Mouse (Mus musculus) heart, postnatal 0 days (tissue): ENCODE measurements at regions not wholly inside any gene's neighbourhood (a gene's known extent, or its start where the extent isn't known, plus 50 kb on each side); places are given as distances from the start of the nearest gene placed in this dataset.

Experiments used
- ATAC-seq: fragments of 200-750 bp; cut with Nextera tagmentation; 2 replicates; pipeline ENCODE4 v1.8.0; 2017; ENCODE audit warnings: low read depth, moderate number of reproducible peaks, moderate library complexity; ENCODE audit not compliant: insufficient read depth
- DNase-seq: peaks from one replicate; pipeline ENCODE4 v3.0.0-alpha.2; 2016; ENCODE audit warnings: low spot score
- H3K27ac ChIP-seq: fragments of 300-500 bp; sonication (generic); 2 replicates; pipeline ENCODE4 v1.5.1; 2014; ENCODE audit warnings: low read depth, mild to moderate bottlenecking
- H3K27me3 ChIP-seq: fragments of 300-500 bp; sonication (generic); 2 replicates; pipeline ENCODE4 v1.6.1; 2014; ENCODE audit warnings: low read length, mixed read lengths; ENCODE audit not compliant: control insufficient read depth, insufficient read depth
- H3K36me3 ChIP-seq: fragments of 300-500 bp; sonication (generic); replicated peaks from 2 replicates; pipeline ENCODE4 v1.6.1; 2014; ENCODE audit warnings: low read length, mixed read lengths; ENCODE audit not compliant: control insufficient read depth, insufficient read depth
- H3K4me1 ChIP-seq: fragments of 300-500 bp; sonication (generic); 2 replicates; pipeline ENCODE4 v1.6.1; 2014; ENCODE audit warnings: antibody characterized with exemption; ENCODE audit not compliant: control insufficient read depth, insufficient read depth
- H3K4me2 ChIP-seq: fragments of 300-500 bp; sonication (generic); 2 replicates; pipeline ENCODE4 v1.6.1; 2014; ENCODE audit warnings: low read depth, mild to moderate bottlenecking, low read length, moderate library complexity
- H3K4me3 ChIP-seq: fragments of 300-500 bp; sonication (generic); 2 replicates; pipeline ENCODE4 v1.5.1; 2014; ENCODE audit warnings: low read depth, low read length
- H3K9ac ChIP-seq: fragments of 300-500 bp; sonication (generic); replicated peaks from 2 replicates; pipeline ENCODE4 v1.6.1; 2014; ENCODE audit warnings: low read depth, low read length, mixed read lengths
- H3K9me3 ChIP-seq: fragments of 300-500 bp; sonication (generic); replicated peaks from 2 replicates; pipeline ENCODE4 v1.6.1; 2016; ENCODE audit warnings: low read length; ENCODE audit not compliant: control insufficient read depth
- CTCF ChIP-seq: IDR thresholded peaks from 2 replicates; pipeline ENCODE4 v1.5.1; 2016; ENCODE audit warnings: antibody characterized with exemption, control low read depth, low read depth
- EP300 ChIP-seq: IDR thresholded peaks from 2 replicates; pipeline ENCODE4 v1.6.1; 2016; ENCODE audit warnings: antibody characterized with exemption, low read depth
- WGBS: fragments of 180-500 bp; shearing (Covaris S2); extraction: QIAGEN DNeasy Blood & Tissue Kit; methylation state at CpG from one replicate; pipeline ENCODE4 v1.1.7; 2014; 5-methylcytosine and 5-hydroxymethylcytosine counted together

GRCm38 (mm10) chr3:38207867-38208266 is 276.8 kb downstream of the Ankrd50 start:
- no peak for ATAC-seq
- Histone ChIP-seq H3K27me3 (no peaks in the 10 kb centered on the region), H3K9ac (no peak overlapping the region), H3K4me2 (no peak overlapping the region), H3K4me3 (no peak overlapping the region), H3K9me3 (no peaks in the 10 kb centered on the region), H3K27ac (no peak overlapping the region), H3K36me3 (no peaks in the 10 kb centered on the region), H3K4me1 (no peaks in the 10 kb centered on the region)
- TF ChIP-seq CTCF (no peak), EP300 (no peak)
- DNase-seq, result no peak
- WGBS, result 70% methylated on average over 1 of the region's 1 CpGs

GRCm38 (mm10) chr3:38201861-38202656 is 282.6 kb downstream of the Ankrd50 start:
- Histone ChIP-seq H3K36me3 (no peaks in the 10 kb centered on the region), H3K9ac (no peak overlapping the region), H3K27me3 (no peaks in the 10 kb centered on the region), H3K4me1 (no peaks in the 10 kb centered on the region), H3K27ac (no peak overlapping the region), H3K9me3 (no peaks in the 10 kb centered on the region), H3K4me3 (no peak overlapping the region), H3K4me2 (no peak overlapping the region)
- DNase-seq (peak; percentile 67), ATAC-seq (0 out of 2 replicates have a peak, but pooled peaks have one; percentile 63)
- whole genome bisulfite sequencing, result 50% methylated on average over 10 of the region's 10 CpGs
- TF ChIP-seq CTCF, result peak; percentile 68
- TF ChIP-seq EP300, result no peak

DNA sequence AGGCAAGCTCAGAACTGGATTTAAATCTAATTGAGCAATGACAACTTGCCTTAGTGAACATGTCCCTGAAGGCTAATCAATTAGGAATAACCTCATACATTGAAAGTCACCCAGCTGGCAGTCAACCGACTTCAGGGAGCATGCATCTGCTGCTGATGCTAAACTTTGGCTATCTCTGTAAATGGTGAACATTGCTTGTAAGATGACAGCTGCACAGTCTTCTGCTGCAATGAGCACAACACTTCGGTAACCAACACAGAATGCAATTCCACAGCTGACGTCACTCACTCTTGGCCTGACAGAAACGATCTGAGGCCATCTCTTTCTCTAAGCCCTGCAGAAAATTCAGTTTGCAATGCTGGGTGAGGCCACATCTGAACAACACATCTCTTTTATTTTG is 290.6 kb downstream of the Ankrd50 start:
- DNase-seq (no peak), ATAC-seq (no peak; the same call in 1 of the 2 replicates)
- no peaks in the 10 kb centered on the region for H3K36me3 ChIP-seq
- no peaks in the 10 kb centered on the region for H3K27me3 ChIP-seq
- no peak overlapping the region for H3K9ac ChIP-seq
- no peak overlapping the region for H3K27ac ChIP-seq
- H3K9me3 ChIP-seq, result no peaks in the 10 kb centered on the region
- H3K4me3 ChIP-seq, result no peak overlapping the region
- TF ChIP-seq CTCF (no peak), EP300 (no peak)
- no peaks in the 10 kb centered on the region for H3K4me1 ChIP-seq
- WGBS, result 67% methylated on average over 4 of the region's 4 CpGs
- H3K4me2 ChIP-seq, result no peak overlapping the region

- DNase-seq (no peak), ATAC-seq (no peak)
- H3K4me3 ChIP-seq, result no peak overlapping the region
- no peaks in the 10 kb centered on the region for H3K9me3 ChIP-seq
- no peak overlapping the region for H3K4me2 ChIP-seq
- TF ChIP-seq EP300 (no peak), CTCF (no peak)
- H3K4me1 ChIP-seq, result no peaks in the 10 kb centered on the region
- H3K27me3 ChIP-seq, result no peaks in the 10 kb centered on the region
- H3K36me3 ChIP-seq, result no peaks in the 10 kb centered on the region
- WGBS, result 75% methylated on average over 3 of the region's 3 CpGs
- no peak overlapping the region for H3K9ac ChIP-seq
- H3K27ac ChIP-seq, result no peak overlapping the region
Measured at GRCm38 (mm10) chr3:38187406-38187896, 297.2 kb downstream of the Ankrd50 start.

GRCm38 (mm10) chr3:38186503-38186902 is 298.1 kb downstream of the Ankrd50 start:
- no peak for TF ChIP-seq CTCF
- TF ChIP-seq EP300, result no peak
- DNase-seq (no peak), ATAC-seq (no peak)
- no peak overlapping the region for H3K4me3 ChIP-seq
- no peak overlapping the region for H3K27ac ChIP-seq
- no peaks in the 10 kb centered on the region for H3K4me1 ChIP-seq
- WGBS, result 62% methylated on average over 1 of the region's 1 CpGs
- no peaks in the 10 kb centered on the region for H3K36me3 ChIP-seq
- no peak overlapping the region for H3K9ac ChIP-seq
- no peaks in the 10 kb centered on the region for H3K27me3 ChIP-seq
- H3K4me2 ChIP-seq, result no peak overlapping the region
- H3K9me3 ChIP-seq, result no peaks in the 10 kb centered on the region

DNA sequence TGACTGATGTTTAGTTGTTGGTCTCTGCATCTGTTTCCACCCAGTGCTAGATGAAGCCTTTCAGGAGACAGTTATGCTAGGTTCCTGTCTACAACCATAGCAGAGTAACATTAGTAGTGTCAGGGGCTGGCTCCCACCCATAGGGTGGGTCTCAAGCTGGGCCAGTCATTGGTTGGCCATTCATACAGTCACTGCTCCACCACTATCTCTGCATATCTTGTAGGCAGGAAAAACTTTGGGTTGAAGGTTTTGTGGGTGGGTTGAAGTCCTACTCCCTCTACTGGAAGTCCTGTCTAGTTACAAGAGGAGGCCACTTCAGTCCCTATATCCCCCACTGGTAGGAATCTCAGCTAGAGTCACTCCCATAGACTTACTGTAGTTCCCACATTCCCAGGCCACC is 306.3 kb downstream of the Ankrd50 start:
- ATAC-seq (no peak), DNase-seq (no peak)
- no peak overlapping the region for H3K9ac ChIP-seq
- H3K4me2 ChIP-seq, result no peak overlapping the region
- no peaks in the 10 kb centered on the region for H3K4me1 ChIP-seq
- no peaks in the 10 kb centered on the region for H3K27me3 ChIP-seq
- H3K27ac ChIP-seq, result no peak overlapping the region
- TF ChIP-seq CTCF (no peak), EP300 (no peak)
- no peaks in the 10 kb centered on the region for H3K9me3 ChIP-seq
- no peak overlapping the region for H3K4me3 ChIP-seq
- no peaks in the 10 kb centered on the region for H3K36me3 ChIP-seq
